Mouse (Mus musculus) Patski (cell line): ENCODE results near the gene Tctn3. TPM values are rescaled to one million over a fixed set of nuclear protein-coding genes. Genes with fewer than 3 reads are reported as not detected.
"Not testable (repeated sequence)": the region's sequence is repeated elsewhere in the genome, so short reads cannot be mapped to it uniquely, and the experiment has no call there.

Experiments used
- ATAC-seq: fragments of 100-300 bp; one replicate; pipeline ENCODE4 v1.8.0; 2021
- CTCF ChIA-PET: fragments of 350-600 bp; sonication (Branson Sonifier 250); formaldehyde crosslinking; loops from one replicate; lab custom pipeline; 2022; ENCODE audit warnings: inconsistent platforms; lab: Charles Lee
- POLR2A ChIA-PET: fragments of 350-600 bp; sonication (Branson Sonifier 250); formaldehyde crosslinking; loops from one replicate; lab custom pipeline; 2022; ENCODE audit warnings: antibody characterized with exemption, inconsistent platforms; lab: Charles Lee
- DNase-seq: peaks from one replicate; pipeline ENCODE4 v3.0.0-alpha.2; 2011; ENCODE audit warnings: low read depth, low spot score
- H3K27me3 ChIP-seq: fragments of 371-371 bp; one replicate; pipeline ENCODE4 v1.5.1; 2021
- CTCF ChIP-seq: fragments of 100-300 bp; IDR thresholded peaks from one replicate; pipeline ENCODE4 v1.5.1; 2021
- in situ Hi-C: fragments of 300-500 bp; cut with MboI; formaldehyde crosslinking; loops from 3 replicates; pipeline ENCODE4 v1.11.1; 2018; ENCODE audit warnings: low pct_unique_long_range_greater_than_20kb, mixed read lengths
- polyA plus RNA-seq: library from polyadenylated mRNA; unstranded; gene quantifications from one replicate; pipeline ENCODE4 v1.2.3, GENCODE M21; 2021

The Tctn3 gene
- polyA plus RNA-seq, 1 experiment from 2014 or later, result 19.9 TPM

GRCm38 (mm10) chr19:40630096-40630495, 18.1 kb upstream of the Tctn3 start:
- DNase-seq (no peak), ATAC-seq (no peak)
- in situ Hi-C loops, result no loop called here
- H3K27me3 ChIP-seq, result no peaks in the 10 kb centered on the region
- ChIA-PET POLR2A (no interaction called here), CTCF (interaction anchor here (0.9 to 1.9 kb wide), 2 partner anchors 11 to 91 kb away, joined by 3 to 7 read pairs; no protein-coding TSS in a partner anchor)
- no peak for TF ChIP-seq CTCF

- DNase-seq (no peak), ATAC-seq (no peak)
- POLR2A ChIA-PET, result interaction anchor here (0.5 to 0.7 kb wide), 3 partner anchors 15 to 681 kb away, joined by 3 read pairs; partner anchors contain the start of gene Aldh18a1
- H3K27me3 ChIP-seq, result no peaks in the 10 kb centered on the region
- CTCF ChIA-PET, result no interaction called here
- in situ Hi-C loops, result no loop called here
- TF ChIP-seq CTCF, result no peak
Observed at GRCm38 (mm10) chr19:40628950-40629349, 16.9 kb upstream of the Tctn3 start.

GRCm38 (mm10) chr19:40625935-40626334, 13.9 kb upstream of the Tctn3 start:
- POLR2A ChIA-PET, result no interaction called here
- ATAC-seq, result no peak

GRCm38 (mm10) chr19:40621616-40622015, 9.6 kb upstream of the Tctn3 start:
- ATAC-seq, H3K27me3 ChIP-seq, DNase-seq, POLR2A ChIA-PET, in situ Hi-C loops, CTCF ChIA-PET: not testable (repeated sequence)

More at GRCm38 (mm10) chr19:40625935-40626334, 13.9 kb upstream of the Tctn3 start:
- no peak for TF ChIP-seq CTCF
- in situ Hi-C loops, result no loop called here
- no peak for DNase-seq
- CTCF ChIA-PET, result interaction anchor here (1.2 to 1.6 kb wide), 2 partner anchors 12 to 18 kb away, joined by 3 to 5 read pairs; no protein-coding TSS in a partner anchor
- H3K27me3 ChIP-seq, result no peaks in the 10 kb centered on the region

GRCm38 (mm10) chr19:40616021-40616420, 4.0 kb upstream of the Tctn3 start:
- no peak for TF ChIP-seq CTCF
- in situ Hi-C loops, result loop anchor here (10.0 kb wide), 1 partner anchor 219 kb away; the partner anchor contains the start of gene Ccnj
- no peak for DNase-seq
- H3K27me3 ChIP-seq, result peaks cover 13% of the 10 kb centered on the region
- ChIA-PET POLR2A (no interaction called here), CTCF (interaction anchor here (0.9 to 2.0 kb wide), 4 partner anchors 12 to 105 kb away, joined by 3 to 4 read pairs (median 4); no protein-coding TSS in a partner anchor)
- no peak for ATAC-seq

- ChIA-PET CTCF (interaction anchor here (1.0 to 8.4 kb wide), 7 partner anchors 11 to 112 kb away, joined by 3 to 69 read pairs (median 4); no protein-coding TSS in a partner anchor), POLR2A (interaction anchor here (1.0 kb wide), 1 partner anchor 14 kb away, joined by 3 read pairs; no protein-coding TSS in a partner anchor)
- ATAC-seq, result no peak
- DNase-seq, result no peak
- in situ Hi-C loops, result loop anchor here (5.0 to 10.0 kb wide), 2 partner anchors 107 to 220 kb away; partner anchors contain the start of gene Ccnj
- TF ChIP-seq CTCF, result no peak
- peaks cover 13% of the 10 kb centered on the region for H3K27me3 ChIP-seq
Observed at GRCm38 (mm10) chr19:40614811-40615210, 2.8 kb upstream of the Tctn3 start.

GRCm38 (mm10) chr19:40607676-40608075, 4.4 kb downstream of the Tctn3 start:
- no peak for DNase-seq
- in situ Hi-C loops, result no loop called here
- TF ChIP-seq CTCF, result no peak
- CTCF ChIA-PET, result interaction anchor here (1.0 to 8.4 kb wide), 2 partner anchors 12 to 114 kb away, joined by 3 to 69 read pairs; no protein-coding TSS in a partner anchor
- POLR2A ChIA-PET, result no interaction called here
- ATAC-seq, result no peak
- H3K27me3 ChIP-seq, result no peaks in the 10 kb centered on the region

GRCm38 (mm10) chr19:40605189-40605588, 6.8 kb downstream of the Tctn3 start:
- no peak for ATAC-seq
- no peak for DNase-seq
- POLR2A ChIA-PET, result no interaction called here
- TF ChIP-seq CTCF, result no peak
- H3K27me3 ChIP-seq, result no peaks in the 10 kb centered on the region
- CTCF ChIA-PET, result no interaction called here
- in situ Hi-C loops, result no loop called here

GRCm38 (mm10) chr19:40601870-40602269, 10.2 kb downstream of the Tctn3 start:
- no peak for ATAC-seq
- CTCF ChIA-PET, result no interaction called here
- in situ Hi-C loops, result no loop called here

GRCm38 (mm10) chr19:40600846-40601245, 11.2 kb downstream of the Tctn3 start:
- DNase-seq, in situ Hi-C loops, H3K27me3 ChIP-seq, ATAC-seq, CTCF ChIA-PET, POLR2A ChIA-PET: not testable (repeated sequence)

More at GRCm38 (mm10) chr19:40601870-40602269, 10.2 kb downstream of the Tctn3 start:
- no peak for DNase-seq
- POLR2A ChIA-PET, result no interaction called here
- no peaks in the 10 kb centered on the region for H3K27me3 ChIP-seq
- TF ChIP-seq CTCF, result no peak

- DNase-seq (no peak), ATAC-seq (no peak)
- no peaks in the 10 kb centered on the region for H3K27me3 ChIP-seq
- no peak for TF ChIP-seq CTCF
- in situ Hi-C loops, result loop anchor here (25.0 kb wide), 1 partner anchor 1659 kb away; the partner anchor contains the start of gene Hells
- CTCF ChIA-PET, result interaction anchor here (1.2 kb wide), 2 partner anchors 12 to 16 kb away, joined by 3 to 4 read pairs; partner anchors contain the start of gene Tctn3
- POLR2A ChIA-PET, result no interaction called here
Observed at GRCm38 (mm10) chr19:40595831-40596230, 16.2 kb downstream of the Tctn3 start.
